Mouse (Mus musculus) adipocyte (in vitro differentiated cells): ENCODE measurements around the gene Itm2b.

Source experiments
- DNase-seq: peaks from one replicate; pipeline ENCODE4 v3.0.0-alpha.2; 2016; ENCODE audit warnings: low spot score

Itm2b gene

GRCm38 (mm10) chr14:73368221-73368620 is 16.9 kb downstream of the Itm2b start:
- no peak for DNase-seq

GRCm38 (mm10) chr14:73366278-73366677 is 18.8 kb downstream of the Itm2b start:
- no peak for DNase-seq

GRCm38 (mm10) chr14:73363782-73364181 is 21.3 kb downstream of the Itm2b start:
- DNase-seq: no peak

- no peak for DNase-seq
Observed at GRCm38 (mm10) chr14:73354700-73355099, 30.4 kb downstream of the Itm2b start.

- DNase-seq: no peak
Observed at GRCm38 (mm10) chr14:73351118-73351517, 34.0 kb downstream of the Itm2b start.

- DNase-seq: peak; percentile 60
Observed at GRCm38 (mm10) chr14:73350029-73350428, 35.1 kb downstream of the Itm2b start.

- no peak for DNase-seq
Observed at GRCm38 (mm10) chr14:73349061-73349670, 35.9 kb downstream of the Itm2b start.

GRCm38 (mm10) chr14:73347302-73347701 is 37.8 kb downstream of the Itm2b start:
- DNase-seq: no peak

GRCm38 (mm10) chr14:73345614-73346013 is 39.5 kb downstream of the Itm2b start:
- no peak for DNase-seq

- DNase-seq: no peak
Observed at GRCm38 (mm10) chr14:73340051-73340755, 44.9 kb downstream of the Itm2b start.

- DNase-seq: no peak
Observed at GRCm38 (mm10) chr14:73339615-73340014, 45.5 kb downstream of the Itm2b start.

GRCm38 (mm10) chr14:73336316-73337080 is 48.6 kb downstream of the Itm2b start:
- no peak for DNase-seq

- DNase-seq: no peak
Observed at GRCm38 (mm10) chr14:73334926-73335805, 49.9 kb downstream of the Itm2b start.

- DNase-seq: no peak
Observed at GRCm38 (mm10) chr14:73333880-73334279, 51.2 kb downstream of the Itm2b start.

- DNase-seq: no peak
Observed at GRCm38 (mm10) chr14:73331386-73331785, 53.7 kb downstream of the Itm2b start.

GRCm38 (mm10) chr14:73329871-73330270 is 55.2 kb downstream of the Itm2b start:
- peak; percentile 88 for DNase-seq

- DNase-seq: no peak
Observed at GRCm38 (mm10) chr14:73326511-73326910, 58.6 kb downstream of the Itm2b start.

- peak; percentile 78 for DNase-seq
Observed at GRCm38 (mm10) chr14:73325456-73326381, 59.4 kb downstream of the Itm2b start, which contains the start of gene Rb1. TSS of gene Rb1 (minus strand) at chr14:73325822.

- DNase-seq: no peak
Observed at GRCm38 (mm10) chr14:73324634-73325455, 60.2 kb downstream of the Itm2b start.

- DNase-seq: no peak
Observed at GRCm38 (mm10) chr14:73323965-73324364, 61.1 kb downstream of the Itm2b start.
